In the genomic region with DNA sequence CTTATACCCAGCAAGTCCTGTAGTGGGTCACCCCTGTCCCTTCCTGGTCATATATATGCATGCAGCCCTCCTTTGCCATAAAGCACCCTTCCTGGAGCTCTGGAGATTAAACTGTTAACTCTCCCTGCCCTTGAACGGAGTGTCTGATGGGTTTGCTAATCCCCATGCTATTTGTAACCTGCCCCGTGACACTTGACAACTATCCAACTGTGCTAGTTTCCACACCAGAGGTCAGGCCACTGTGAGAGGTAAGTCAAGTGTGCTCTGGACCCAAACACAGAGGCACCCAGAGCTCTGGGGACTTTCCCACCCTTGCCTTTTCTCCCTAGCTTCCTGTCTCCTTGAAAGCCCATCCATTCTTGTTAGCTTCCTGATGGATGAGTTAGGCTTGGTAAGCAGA, we compare ENCODE assay signal across 11 mouse cellular contexts. TPM values are rescaled to one million over a fixed set of nuclear protein-coding genes. Genes with fewer than 3 reads are reported as not detected.
DNase-seq lines count a peak whose midpoint lies in the region; ATAC-seq lines count a peak whose summit lies in the region.
"Had no signal": no experiment of that assay in that cellular context is flagged by ENCODE, and none has a peak within 500 bp of the region (broad histone marks: within the 10 kb centered on the region; RNA-seq: fewer than 3 reads in every experiment).

No protein-coding gene starts in this region.

- no peak overlapping the region for H3K27ac ChIP-seq in forebrain, embryonic 14.5 days (ENCODE audit: low read depth, low read length)
- H3K27ac ChIP-seq in forebrain, embryonic 13.5 days, result no peak overlapping the region
- no peak overlapping the region for H3K27ac ChIP-seq in heart, embryonic 12.5 days (ENCODE audit: poor library complexity, severe bottlenecking)
- peak overlapping the region; percentile 44 for H3K27ac ChIP-seq in kidney, embryonic 16.5 days (ENCODE audit: low read length)
- H3K27ac ChIP-seq: embryonic facial prominence, embryonic 15.5 days had no signal

- peaks cover 3% of the 10 kb centered on the region; the same call in 1 of the 2 replicates for H3K4me1 ChIP-seq in forebrain, embryonic 14.5 days (ENCODE audit: control insufficient read depth, insufficient read depth, low read length)
- H3K4me1 ChIP-seq in forebrain, embryonic 13.5 days, result peaks cover 8% of the 10 kb centered on the region
- H3K4me1 ChIP-seq in heart, embryonic 12.5 days (replicated peaks), result peaks cover 31% of the 10 kb centered on the region
- H3K4me1 ChIP-seq in kidney, embryonic 16.5 days (ENCODE audit: insufficient read depth, low read length), result peaks cover 18% of the 10 kb centered on the region

- H3K36me3 ChIP-seq in forebrain, embryonic 14.5 days (ENCODE audit: control insufficient read depth, insufficient read depth, low read length), result no peaks in the 10 kb centered on the region
- H3K36me3 ChIP-seq in forebrain, embryonic 13.5 days (ENCODE audit: poor library complexity, severe bottlenecking), result no peaks in the 10 kb centered on the region
- H3K36me3 ChIP-seq in heart, embryonic 12.5 days, result no peaks in the 10 kb centered on the region
- no peaks in the 10 kb centered on the region for H3K36me3 ChIP-seq in kidney, embryonic 16.5 days (ENCODE audit: insufficient read depth, low read length)
- H3K36me3 ChIP-seq: embryonic facial prominence, embryonic 15.5 days; midbrain, embryonic 10.5 days had no signal

- H3K4me2 ChIP-seq in forebrain, embryonic 14.5 days (ENCODE audit: low read length), result 0 out of 2 replicates have a peak overlapping the region, but pooled peaks have one; percentile 61
- no peak overlapping the region for H3K4me2 ChIP-seq in forebrain, embryonic 13.5 days
- peak overlapping the region; percentile 83 for H3K4me2 ChIP-seq in heart, embryonic 12.5 days
- H3K4me2 ChIP-seq in kidney, embryonic 16.5 days (replicated peaks; ENCODE audit: low read depth, low read length), result peak overlapping the region; percentile 68

- no peaks in the 10 kb centered on the region for H3K27me3 ChIP-seq in forebrain, embryonic 14.5 days (replicated peaks; ENCODE audit: control insufficient read depth, insufficient read depth, low read length)
- H3K27me3 ChIP-seq in forebrain, embryonic 13.5 days, result peaks cover 34% of the 10 kb centered on the region
- H3K27me3 ChIP-seq in heart, embryonic 12.5 days (replicated peaks), result peaks cover 43% of the 10 kb centered on the region
- H3K27me3 ChIP-seq in kidney, embryonic 16.5 days (ENCODE audit: insufficient read depth, low read length), result peaks cover 16% of the 10 kb centered on the region; the same call in 1 of the 2 replicates

- H3K9me3 ChIP-seq in forebrain, embryonic 14.5 days (replicated peaks; ENCODE audit: control insufficient read depth, low read length), result no peaks in the 10 kb centered on the region
- no peaks in the 10 kb centered on the region for H3K9me3 ChIP-seq in forebrain, embryonic 13.5 days (replicated peaks)
- no peaks in the 10 kb centered on the region for H3K9me3 ChIP-seq in heart, embryonic 12.5 days (replicated peaks)
- no peaks in the 10 kb centered on the region for H3K9me3 ChIP-seq in kidney, embryonic 16.5 days (ENCODE audit: low read length)
- H3K9me3 ChIP-seq: embryonic facial prominence, embryonic 15.5 days; midbrain, embryonic 10.5 days had no signal

- no peak for ATAC-seq in forebrain, embryonic 14.5 days
- ATAC-seq in forebrain, embryonic 13.5 days, result no peak
- ATAC-seq in heart, embryonic 12.5 days (ENCODE audit: insufficient number of reproducible peaks, low FRiP score), result no peak
- 0 out of 2 replicates have a peak, but pooled peaks have one; percentile 5 for ATAC-seq in kidney, embryonic 16.5 days (ENCODE audit: low FRiP score, low TSS enrichment)

- no peak for DNase-seq in forebrain, embryonic 14.5 days (ENCODE audit: low spot score)
- DNase-seq in lung, postnatal 36 days, result peak; percentile 80
- DNase-seq in ovary, postnatal 10 days (ENCODE audit: low spot score), result no peak
- no peak for DNase-seq in layer of hippocampus, adult 9-11 months
- no peak for DNase-seq in right cerebral cortex, postnatal 10 days (ENCODE audit: low spot score in 2 of 2)
- DNase-seq: B cell, adult 2 months had no signal

- no peak overlapping the region for H3K4me3 ChIP-seq in forebrain, embryonic 14.5 days (ENCODE audit: low read depth, low read length)
- no peak overlapping the region for H3K4me3 ChIP-seq in forebrain, embryonic 13.5 days
- peak overlapping the region; percentile 46; the same call in 1 of the 2 replicates for H3K4me3 ChIP-seq in heart, embryonic 12.5 days
- 0 out of 2 replicates have a peak overlapping the region, but pooled peaks have one; percentile 44 for H3K4me3 ChIP-seq in kidney, embryonic 16.5 days (ENCODE audit: low read length)

- no peak overlapping the region for H3K9ac ChIP-seq in forebrain, embryonic 14.5 days (ENCODE audit: low read length)
- H3K9ac ChIP-seq in forebrain, embryonic 13.5 days, result no peak overlapping the region
- no peak overlapping the region for H3K9ac ChIP-seq in heart, embryonic 12.5 days
- H3K9ac ChIP-seq in kidney, embryonic 16.5 days (replicated peaks; ENCODE audit: low read length), result no peak overlapping the region

- 54% methylated on average over 2 of the region's 2 CpGs for WGBS in forebrain, embryonic 14.5 days
- 50% methylated on average over 2 of the region's 2 CpGs for WGBS in forebrain, embryonic 13.5 days
- WGBS in heart, embryonic 12.5 days, result 18% methylated on average over 2 of the region's 2 CpGs
- WGBS in kidney, embryonic 16.5 days, result 34% methylated on average over 2 of the region's 2 CpGs

RNA-seq across cellular contexts. Expression of a gene that starts 0.9 kb away (rescaled TPM):
- polyA plus RNA-seq in forebrain, embryonic 14.5 days (2014; fragmentation: Nextera tagmentation; extraction: Ambion mirVana), result not detected in 2 replicates
- not detected in 2 replicates for polyA plus RNA-seq in forebrain, embryonic 13.5 days (2015; fragmentation: Nextera tagmentation; extraction: Ambion mirVana)
- polyA plus RNA-seq in heart, embryonic 12.5 days (2016; fragmentation: Nextera tagmentation; extraction: Ambion mirVana), result 0.93 and 1.4 TPM in 2 replicates
- polyA plus RNA-seq in kidney, embryonic 16.5 days (2015; fragmentation: Nextera tagmentation; extraction: Ambion mirVana), result 9.0 and 10.5 TPM in 2 replicates
- polyA plus RNA-seq: midbrain, embryonic 10.5 days had no signal

RNA-seq across cellular contexts. Expression of a gene that starts 58.3 kb away (rescaled TPM):
- not detected in 2 replicates for polyA plus RNA-seq in forebrain, embryonic 14.5 days (2014; fragmentation: Nextera tagmentation; extraction: Ambion mirVana)
- polyA plus RNA-seq in forebrain, embryonic 13.5 days (2015; fragmentation: Nextera tagmentation; extraction: Ambion mirVana), result not detected in 2 replicates
- polyA plus RNA-seq in heart, embryonic 12.5 days (2016; fragmentation: Nextera tagmentation; extraction: Ambion mirVana), result not detected in 2 replicates
- polyA plus RNA-seq in kidney, embryonic 16.5 days (2015; fragmentation: Nextera tagmentation; extraction: Ambion mirVana), result 41.1 and 44.3 TPM in 2 replicates

Comparison
In these comparisons a context has a peak if more than half of its experiments do, and no peak if none do; other contexts are left out.
1. H3K4me3 ChIP-seq: peak in heart, embryonic 12.5 days (single experiment) and kidney, embryonic 16.5 days (single experiment); none in forebrain, embryonic 14.5 days (single experiment) and forebrain, embryonic 13.5 days (single experiment).
2. RNA of a gene that starts 58.3 kb away (polyA plus RNA-seq): 41.1 to 44.3 TPM in kidney, embryonic 16.5 days; not detected in heart, embryonic 12.5 days, not detected in forebrain, embryonic 14.5 days and not detected in forebrain, embryonic 13.5 days; every median in the first group is over 10 times any median in the second.